Mouse (Mus musculus): ENCODE results near the gene Fgfr4. TPM values are rescaled to one million over a fixed set of nuclear protein-coding genes. Genes with fewer than 3 reads are reported as not detected.
"Not testable (repeated sequence)": the region's sequence is repeated elsewhere in the genome, so short reads cannot be mapped to it uniquely, and the experiment has no call there.

Gene Fgfr4
- total RNA-seq, 1 experiment: 1.8 TPM

DNA sequence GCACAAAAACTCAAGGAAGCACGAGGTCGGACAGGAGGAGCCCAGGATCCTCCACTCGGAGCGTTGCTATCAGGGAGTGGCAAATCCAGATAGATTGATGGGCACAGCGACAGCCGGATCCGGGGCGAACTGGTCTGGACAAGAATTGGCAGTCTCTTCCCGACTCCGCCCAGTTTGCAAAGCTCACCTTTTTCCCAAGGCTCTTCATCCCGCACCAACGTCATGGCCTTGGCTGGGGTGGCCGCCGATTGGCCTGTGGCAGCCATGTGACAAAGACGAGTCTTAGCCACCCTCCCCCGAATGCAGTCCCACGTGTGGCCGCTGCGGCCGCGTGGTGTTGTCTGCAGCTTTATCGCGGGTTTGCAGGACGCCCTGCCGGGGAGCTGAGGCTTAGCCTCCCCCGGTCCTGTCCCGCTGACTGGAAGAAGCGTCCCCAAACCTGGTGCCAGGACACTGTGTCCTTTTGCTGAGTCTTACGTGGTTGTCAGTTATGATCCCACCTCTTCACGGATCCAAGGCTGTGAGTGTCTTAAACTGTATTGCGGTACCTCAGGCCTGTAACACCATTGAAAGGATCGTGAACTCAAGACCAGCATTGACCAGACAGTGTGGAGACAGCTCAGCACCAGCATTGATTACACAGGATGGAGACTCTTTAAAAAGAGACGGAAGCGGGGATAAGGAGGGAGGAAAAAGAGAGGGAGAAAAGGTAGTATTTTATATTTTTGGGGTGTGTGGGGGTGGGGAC is 37.9 kb downstream of the Fgfr4 start:
- TF ChIP-seq CHD2 (IDR thresholded peaks at IDR 0.05; ENCODE audit: low read depth, low read length): 0 out of 2 replicates have a peak, but pooled peaks have one; percentile 43
- TF ChIP-seq ZNF384 (IDR thresholded peaks at IDR 0.05; ENCODE audit: low read depth, low read length): no peak
- 0 out of 2 replicates have a peak, but pooled peaks have one; percentile 29 for TF ChIP-seq MAFK (IDR thresholded peaks at IDR 0.05; ENCODE audit: insufficient read depth, low read depth, low read length)
- no peak for TF ChIP-seq HCFC1 (IDR thresholded peaks at IDR 0.05; ENCODE audit: borderline replicate concordance, insufficient read depth, low read length)
- no peak for TF ChIP-seq ZC3H11A (IDR thresholded peaks at IDR 0.05; ENCODE audit: borderline replicate concordance, low read depth, low read length)
- Histone ChIP-seq H3K27ac (ENCODE audit: insufficient read depth, low read depth, low read length, poor library complexity, severe bottlenecking) (peak overlapping the region; percentile 99), H3K4me3 (ENCODE audit: insufficient read depth in 1 of 2, low read depth in 1 of 2, low read length in 2 of 2, poor library complexity in 1 of 2, severe bottlenecking in 1 of 2) (peak overlapping the region; percentile 79 to 91), H3K4me1 (ENCODE audit: control insufficient read depth in 2 of 2, insufficient read depth in 2 of 2, low read length in 2 of 2, poor library complexity in 1 of 2) (peaks cover 3 to 10% of the 10 kb centered on the region in 2 experiments; a peak in 3 of 4 replicates), H3K36me3 (ENCODE audit: control insufficient read depth, insufficient read depth, low read length, poor library complexity, severe bottlenecking) (no peaks in the 10 kb centered on the region), H3K9ac (ENCODE audit: insufficient read depth, low read depth, low read length, poor library complexity, severe bottlenecking) (peak overlapping the region; percentile 95), H3K9me3 (ENCODE audit: control insufficient read depth, insufficient read depth, low read depth, low read length) (no peaks in the 10 kb centered on the region)
- peak; percentile 99 for DNase-seq (ENCODE audit: low read depth, low spot score)
- in situ Hi-C loops (cut with MboI; ENCODE audit: low sequenced_read_pairs in 2 of 2, unreplicated experiment in 2 of 2): no loop called here

DNA sequence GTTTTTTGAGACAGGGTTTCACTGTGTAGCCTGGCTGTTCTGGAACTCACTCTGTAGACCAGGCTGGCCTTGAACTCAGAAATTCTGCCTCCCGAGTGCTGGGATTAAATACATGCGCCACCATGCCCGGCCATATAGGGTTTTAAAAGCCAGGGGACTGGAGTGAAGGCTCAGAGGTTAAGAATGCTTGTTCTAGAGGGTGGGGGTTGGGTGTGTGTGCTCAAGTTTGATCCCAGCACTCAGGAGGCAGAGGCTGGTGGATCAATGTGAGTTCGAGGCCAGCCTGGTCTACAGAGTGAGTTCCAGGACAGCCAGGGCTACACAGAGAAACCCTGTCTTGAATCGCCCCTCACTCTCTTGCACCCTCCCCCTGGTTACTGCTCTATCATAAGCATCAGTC is 39.1 kb downstream of the Fgfr4 start:
- peak overlapping the region; percentile 79 to 91 for H3K4me3 ChIP-seq (ENCODE audit: insufficient read depth in 1 of 2, low read depth in 1 of 2, low read length in 2 of 2, poor library complexity in 1 of 2, severe bottlenecking in 1 of 2)
- no peak for DNase-seq (ENCODE audit: low read depth, low spot score)
- peaks cover 3 to 10% of the 10 kb centered on the region in 2 experiments; a peak in 3 of 4 replicates for H3K4me1 ChIP-seq (ENCODE audit: control insufficient read depth in 2 of 2, insufficient read depth in 2 of 2, low read length in 2 of 2, poor library complexity in 1 of 2)
- H3K9me3 ChIP-seq (ENCODE audit: control insufficient read depth, insufficient read depth, low read depth, low read length): no peaks in the 10 kb centered on the region
- H3K36me3 ChIP-seq (ENCODE audit: control insufficient read depth, insufficient read depth, low read length, poor library complexity, severe bottlenecking): no peaks in the 10 kb centered on the region
- peak overlapping the region; percentile 95 for H3K9ac ChIP-seq (ENCODE audit: insufficient read depth, low read depth, low read length, poor library complexity, severe bottlenecking)
- peak overlapping the region; percentile 94 for H3K27ac ChIP-seq (ENCODE audit: insufficient read depth, low read depth, low read length, poor library complexity, severe bottlenecking)
- in situ Hi-C loops (cut with MboI; ENCODE audit: low sequenced_read_pairs in 2 of 2, unreplicated experiment in 2 of 2): no loop called here
- no peak for TF ChIP-seq CHD2 (IDR thresholded peaks at IDR 0.05; ENCODE audit: low read depth, low read length)
- TF ChIP-seq HCFC1 (IDR thresholded peaks at IDR 0.05; ENCODE audit: borderline replicate concordance, insufficient read depth, low read length): no peak
- TF ChIP-seq ZC3H11A (IDR thresholded peaks at IDR 0.05; ENCODE audit: borderline replicate concordance, low read depth, low read length): no peak
- no peak for TF ChIP-seq ZNF384 (IDR thresholded peaks at IDR 0.05; ENCODE audit: low read depth, low read length)
- TF ChIP-seq MAFK (IDR thresholded peaks at IDR 0.05; ENCODE audit: insufficient read depth, low read depth, low read length): no peak

DNA sequence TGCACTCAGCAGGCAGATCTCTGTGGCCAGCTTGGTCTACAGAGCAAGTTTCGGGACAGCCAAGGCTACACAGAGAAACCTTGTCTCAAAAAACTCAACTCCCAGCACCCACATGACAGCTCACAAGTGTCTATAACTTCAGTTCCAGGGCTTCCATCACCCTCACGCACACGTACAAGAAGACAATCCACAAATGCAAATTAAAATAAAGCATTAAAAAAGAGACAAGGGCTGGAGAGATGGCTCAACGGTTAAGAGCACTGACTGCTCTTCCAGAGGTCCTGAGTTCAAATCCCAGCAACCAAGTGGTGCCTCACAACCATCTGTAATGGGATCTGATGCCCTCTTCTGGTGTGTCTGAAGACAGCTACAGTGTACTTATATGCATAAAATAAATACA is 50.3 kb downstream of the Fgfr4 start:
- H3K36me3 ChIP-seq (ENCODE audit: control insufficient read depth, insufficient read depth, low read length, poor library complexity, severe bottlenecking); in situ Hi-C loops (cut with MboI; ENCODE audit: low sequenced_read_pairs in 2 of 2, unreplicated experiment in 2 of 2); H3K27ac ChIP-seq (ENCODE audit: insufficient read depth, low read depth, low read length, poor library complexity, severe bottlenecking); DNase-seq (ENCODE audit: low read depth, low spot score); H3K9me3 ChIP-seq (ENCODE audit: control insufficient read depth, insufficient read depth, low read depth, low read length); H3K4me3 ChIP-seq (ENCODE audit: insufficient read depth in 1 of 2, low read depth in 1 of 2, low read length in 2 of 2, poor library complexity in 1 of 2, severe bottlenecking in 1 of 2); H3K9ac ChIP-seq (ENCODE audit: insufficient read depth, low read depth, low read length, poor library complexity, severe bottlenecking): not testable (repeated sequence)
- peaks cover 9 to 22% of the 10 kb centered on the region in 2 experiments for H3K4me1 ChIP-seq (ENCODE audit: control insufficient read depth in 2 of 2, insufficient read depth in 2 of 2, low read length in 2 of 2, poor library complexity in 1 of 2)

DNA sequence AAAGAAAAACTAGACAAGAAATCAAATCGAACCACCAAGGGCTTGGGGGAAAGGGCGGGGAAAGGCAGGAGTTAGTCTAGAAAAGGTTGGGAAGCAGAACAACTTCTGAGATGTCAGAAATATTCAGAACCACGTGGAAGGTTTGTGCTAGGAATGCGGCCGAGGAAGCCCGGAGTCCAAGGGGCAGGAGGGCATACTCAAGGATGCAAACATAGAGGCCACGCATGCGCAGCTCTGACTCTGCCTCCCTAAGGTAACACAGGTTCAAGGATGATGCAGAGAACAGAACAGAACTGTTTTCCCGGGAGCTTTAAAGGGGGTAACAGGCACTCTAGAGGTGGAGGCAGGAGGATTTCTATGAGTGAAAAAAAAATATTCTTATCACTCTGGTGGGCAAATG is 51.3 kb downstream of the Fgfr4 start:
- TF ChIP-seq CHD2 (IDR thresholded peaks at IDR 0.05; ENCODE audit: low read depth, low read length) (no peak), ZC3H11A (IDR thresholded peaks at IDR 0.05; ENCODE audit: borderline replicate concordance, low read depth, low read length) (no peak), MAFK (IDR thresholded peaks at IDR 0.05; ENCODE audit: insufficient read depth, low read depth, low read length) (no peak), ZNF384 (IDR thresholded peaks at IDR 0.05; ENCODE audit: low read depth, low read length) (no peak), HCFC1 (IDR thresholded peaks at IDR 0.05; ENCODE audit: borderline replicate concordance, insufficient read depth, low read length) (no peak)
- H3K27ac ChIP-seq (ENCODE audit: insufficient read depth, low read depth, low read length, poor library complexity, severe bottlenecking): peak overlapping the region; percentile 85; the same call in 1 of the 2 replicates
- peak overlapping the region in 1 of 2 experiments; percentile 9; a peak in 2 of 4 replicates for H3K4me3 ChIP-seq (ENCODE audit: insufficient read depth in 1 of 2, low read depth in 1 of 2, low read length in 2 of 2, poor library complexity in 1 of 2, severe bottlenecking in 1 of 2)
- peaks cover 15 to 21% of the 10 kb centered on the region in 2 experiments for H3K4me1 ChIP-seq (ENCODE audit: control insufficient read depth in 2 of 2, insufficient read depth in 2 of 2, low read length in 2 of 2, poor library complexity in 1 of 2)
- H3K9ac ChIP-seq (ENCODE audit: insufficient read depth, low read depth, low read length, poor library complexity, severe bottlenecking): peak overlapping the region; percentile 18; the same call in 1 of the 2 replicates
- in situ Hi-C loops (cut with MboI; ENCODE audit: low sequenced_read_pairs in 2 of 2, unreplicated experiment in 2 of 2): no loop called here
- no peaks in the 10 kb centered on the region for H3K36me3 ChIP-seq (ENCODE audit: control insufficient read depth, insufficient read depth, low read length, poor library complexity, severe bottlenecking)
- H3K9me3 ChIP-seq (ENCODE audit: control insufficient read depth, insufficient read depth, low read depth, low read length): no peaks in the 10 kb centered on the region
- DNase-seq (ENCODE audit: low read depth, low spot score): no peak

All from ES-E14 (cell line).